23 mouse cellular contexts compared by ENCODE assay signal in genomic region chr19:47202429-47202828, GRCm38 (mm10). TPM values are rescaled to one million over a fixed set of nuclear protein-coding genes. Genes with fewer than 3 reads are reported as not detected.
A peak's percentile ranks its signal among the peaks of the same experiment; 100 is the strongest.
DNase-seq lines count a peak whose midpoint lies in the region; ATAC-seq lines count a peak whose summit lies in the region.
"Had no signal": no experiment of that assay in that cellular context is flagged by ENCODE, and none has a peak within 500 bp of the region (broad histone marks: within the 10 kb centered on the region; RNA-seq: fewer than 3 reads in every experiment).

No protein-coding gene starts in this region.

- H3K36me3 ChIP-seq in kidney, embryonic 14.5 days (ENCODE audit: control insufficient read depth, insufficient read depth, low read length): no peaks in the 10 kb centered on the region
- no peaks in the 10 kb centered on the region for H3K36me3 ChIP-seq in embryonic facial prominence, embryonic 12.5 days
- no peaks in the 10 kb centered on the region for H3K36me3 ChIP-seq in stomach, embryonic 15.5 days
- H3K36me3 ChIP-seq: hindbrain, embryonic 15.5 days; limb, embryonic 13.5 days; liver, embryonic 15.5 days had no signal

- no peak overlapping the region for H3K4me3 ChIP-seq in kidney, embryonic 14.5 days (ENCODE audit: low read length)
- no peak overlapping the region for H3K4me3 ChIP-seq in embryonic facial prominence, embryonic 12.5 days
- H3K4me3 ChIP-seq in stomach, embryonic 15.5 days (replicated peaks): no peak overlapping the region
- H3K4me3 ChIP-seq: hindbrain, embryonic 15.5 days; left cerebral cortex, adult 2 months; limb, embryonic 13.5 days; liver, embryonic 15.5 days had no signal

- ATAC-seq in kidney, embryonic 14.5 days (ENCODE audit: low FRiP score, low TSS enrichment): peak; percentile 55; the same call in 1 of the 2 replicates
- no peak; the same call in 1 of the 2 replicates for ATAC-seq in embryonic facial prominence, embryonic 12.5 days (ENCODE audit: insufficient number of reproducible peaks, insufficient read depth, low FRiP score, low TSS enrichment)
- peak; percentile 56 for ATAC-seq in stomach, embryonic 15.5 days (ENCODE audit: insufficient read depth, low FRiP score, low read depth)

- 58% methylated on average over 6 of the region's 6 CpGs for WGBS in kidney, embryonic 14.5 days
- WGBS in embryonic facial prominence, embryonic 12.5 days: 46% methylated on average over 6 of the region's 6 CpGs
- 48% methylated on average over 6 of the region's 6 CpGs for WGBS in stomach, embryonic 15.5 days

- DNase-seq in kidney, postnatal 10 days: no peak
- peak; percentile 28 for DNase-seq in ES-CJ7 (ENCODE audit: low read depth, low spot score)
- no peak for DNase-seq in gastrocnemius, adult 18-20 months (ENCODE audit: low spot score)
- DNase-seq in left cerebral cortex, adult 11 months (ENCODE audit: low spot score): no peak
- DNase-seq: adrenal gland, postnatal 14 days; cerebellum, adult 18-20 months; gastrocnemius, postnatal 10 days; heart, adult 18-20 months; kidney, adult 9 months; midbrain, embryonic 14.5 days had no signal

- H3K4me2 ChIP-seq in kidney, embryonic 14.5 days (replicated peaks; ENCODE audit: low read depth, low read length): no peak overlapping the region
- no peak overlapping the region for H3K4me2 ChIP-seq in embryonic facial prominence, embryonic 12.5 days (replicated peaks)
- H3K4me2 ChIP-seq in stomach, embryonic 15.5 days: peak overlapping the region; percentile 26; the same call in 1 of the 2 replicates
- H3K4me2 ChIP-seq: hindbrain, embryonic 15.5 days; liver, embryonic 15.5 days had no signal

- peaks cover 8% of the 10 kb centered on the region; the same call in 1 of the 2 replicates for H3K4me1 ChIP-seq in kidney, embryonic 14.5 days (ENCODE audit: control insufficient read depth, insufficient read depth, low read length)
- peaks cover 23% of the 10 kb centered on the region for H3K4me1 ChIP-seq in embryonic facial prominence, embryonic 12.5 days
- H3K4me1 ChIP-seq in stomach, embryonic 15.5 days: 0 out of 2 replicates have a peak, but pooled peaks cover 9% of the 10 kb centered on the region
- H3K4me1 ChIP-seq: hindbrain, embryonic 15.5 days; liver, embryonic 15.5 days had no signal

- H3K27ac ChIP-seq in kidney, embryonic 14.5 days (ENCODE audit: low read depth, low read length): peak overlapping the region; percentile 26; the same call in 1 of the 2 replicates
- peak overlapping the region; percentile 87; the same call in 1 of the 2 replicates for H3K27ac ChIP-seq in embryonic facial prominence, embryonic 12.5 days
- peak overlapping the region; percentile 90 for H3K27ac ChIP-seq in stomach, embryonic 15.5 days
- H3K27ac ChIP-seq: hindbrain, embryonic 15.5 days; left cerebral cortex, adult 2 months; liver, embryonic 15.5 days; macrophage had no signal

- H3K9ac ChIP-seq in kidney, embryonic 14.5 days (ENCODE audit: low read depth, low read length): no peak overlapping the region
- no peak overlapping the region for H3K9ac ChIP-seq in embryonic facial prominence, embryonic 12.5 days
- no peak overlapping the region for H3K9ac ChIP-seq in stomach, embryonic 15.5 days
- H3K9ac ChIP-seq: hindbrain, embryonic 15.5 days; limb, embryonic 13.5 days; liver, embryonic 15.5 days had no signal

- no peaks in the 10 kb centered on the region for H3K9me3 ChIP-seq in kidney, embryonic 14.5 days (ENCODE audit: control insufficient read depth, low read length)
- H3K9me3 ChIP-seq in embryonic facial prominence, embryonic 12.5 days: no peaks in the 10 kb centered on the region
- no peaks in the 10 kb centered on the region for H3K9me3 ChIP-seq in stomach, embryonic 15.5 days
- H3K9me3 ChIP-seq: hindbrain, embryonic 15.5 days; limb, embryonic 13.5 days; liver, embryonic 15.5 days had no signal

- H3K27me3 ChIP-seq in kidney, embryonic 14.5 days (ENCODE audit: control insufficient read depth, insufficient read depth, low read length): no peaks in the 10 kb centered on the region
- no peaks in the 10 kb centered on the region for H3K27me3 ChIP-seq in embryonic facial prominence, embryonic 12.5 days
- no peaks in the 10 kb centered on the region for H3K27me3 ChIP-seq in stomach, embryonic 15.5 days (replicated peaks)
- H3K27me3 ChIP-seq: hindbrain, embryonic 15.5 days; limb, embryonic 13.5 days; liver, embryonic 15.5 days had no signal

RNA-seq across cellular contexts. Expression of gene Neurl1a, which starts 23.8 kb away (rescaled TPM):
- 4.7 and 5.9 TPM in 2 replicates for polyA plus RNA-seq in kidney, embryonic 14.5 days (2014; fragmentation: Nextera tagmentation; extraction: Ambion mirVana)
- polyA plus RNA-seq in embryonic facial prominence, embryonic 12.5 days (2016; fragmentation: Nextera tagmentation; extraction: Ambion mirVana): 8.7 TPM in 2 replicates
- polyA plus RNA-seq in stomach, embryonic 15.5 days (2015; fragmentation: Nextera tagmentation; extraction: Ambion mirVana): 7.5 and 8.5 TPM in 2 replicates
- total RNA-seq in gastrocnemius, adult 18-20 months (2021): 100 to 1,000 TPM; 131 to 137 TPM

RNA-seq across cellular contexts. Expression of gene Calhm3, which starts 44.9 kb away (rescaled TPM):
- polyA plus RNA-seq in kidney, embryonic 14.5 days (2014; fragmentation: Nextera tagmentation; extraction: Ambion mirVana): not detected in 2 replicates
- not detected in 2 replicates for polyA plus RNA-seq in embryonic facial prominence, embryonic 12.5 days (2016; fragmentation: Nextera tagmentation; extraction: Ambion mirVana)
- not detected in 2 replicates for polyA plus RNA-seq in stomach, embryonic 15.5 days (2015; fragmentation: Nextera tagmentation; extraction: Ambion mirVana)
- not detected for total RNA-seq in gastrocnemius, adult 18-20 months (2021)
- total RNA-seq: adrenal gland, postnatal 14 days; gastrocnemius, postnatal 10 days; heart, adult 18-20 months; layer of hippocampus, adult 18-20 months; left cerebral cortex, adult 2 months had no signal
- polyA plus RNA-seq: embryonic facial prominence, embryonic 11.5 days; heart, postnatal 0 days; hindbrain, embryonic 15.5 days; limb, embryonic 13.5 days; liver, embryonic 15.5 days; macrophage; midbrain, embryonic 14.5 days had no signal

RNA-seq across cellular contexts. Expression of gene Calhm1, which starts 58.4 kb away (rescaled TPM):
- polyA plus RNA-seq in kidney, embryonic 14.5 days (2014; fragmentation: Nextera tagmentation; extraction: Ambion mirVana): not detected in 2 replicates
- not detected in 2 replicates for polyA plus RNA-seq in embryonic facial prominence, embryonic 12.5 days (2016; fragmentation: Nextera tagmentation; extraction: Ambion mirVana)
- polyA plus RNA-seq in stomach, embryonic 15.5 days (2015; fragmentation: Nextera tagmentation; extraction: Ambion mirVana): not detected in 2 replicates
- not detected for total RNA-seq in gastrocnemius, adult 18-20 months (2021)
- total RNA-seq: adrenal gland, postnatal 14 days; gastrocnemius, postnatal 10 days; heart, adult 18-20 months; layer of hippocampus, adult 18-20 months; left cerebral cortex, adult 2 months had no signal
- polyA plus RNA-seq: embryonic facial prominence, embryonic 11.5 days; heart, postnatal 0 days; hindbrain, embryonic 15.5 days; limb, embryonic 13.5 days; liver, embryonic 15.5 days; macrophage; midbrain, embryonic 14.5 days; small intestine, adult 2 months; thymus, postnatal 0 days had no signal

Comparison
In these comparisons a context has a peak if more than half of its experiments do, and no peak if none do; other contexts are left out.
1. H3K27ac ChIP-seq: peak in every context shown above with its lines; median percentile 90 in stomach, embryonic 15.5 days; 87 in embryonic facial prominence, embryonic 12.5 days; 26 in kidney, embryonic 14.5 days.